Mouse (Mus musculus) liver, embryonic 15.5 days (tissue): ENCODE results near the gene 9530068E07Rik. TPM values are rescaled to one million over a fixed set of nuclear protein-coding genes. Genes with fewer than 3 reads are reported as not detected.
A peak's percentile ranks its signal among the peaks of the same experiment; 100 is the strongest.

ENCODE experiments used
- ATAC-seq: fragments of 200-750 bp; cut with Nextera tagmentation; 2 replicates; pipeline ENCODE4 v1.8.0; 2017; ENCODE audit warnings: moderate number of reproducible peaks, mild to moderate bottlenecking, moderate library complexity; ENCODE audit not compliant: insufficient read depth
- H3K27ac ChIP-seq: fragments of 300-500 bp; sonication (generic); replicated peaks from 2 replicates; pipeline ENCODE4 v1.5.1; 2015; ENCODE audit warnings: mild to moderate bottlenecking, inconsistent platforms
- H3K27me3 ChIP-seq: fragments of 300-500 bp; sonication (generic); 2 replicates; pipeline ENCODE4 v1.6.1; 2015; ENCODE audit warnings: mild to moderate bottlenecking, inconsistent platforms
- H3K36me3 ChIP-seq: fragments of 300-500 bp; sonication (generic); replicated peaks from 2 replicates; pipeline ENCODE4 v1.6.1; 2015; ENCODE audit warnings: moderate library complexity, mild to moderate bottlenecking, inconsistent platforms
- H3K4me1 ChIP-seq: fragments of 300-500 bp; sonication (generic); replicated peaks from 2 replicates; pipeline ENCODE4 v1.6.1; 2015; ENCODE audit warnings: inconsistent platforms
- H3K4me2 ChIP-seq: fragments of 300-500 bp; sonication (generic); 2 replicates; pipeline ENCODE4 v1.6.1; 2015; ENCODE audit warnings: moderate library complexity, mild to moderate bottlenecking, inconsistent platforms
- H3K4me3 ChIP-seq: fragments of 300-500 bp; sonication (generic); replicated peaks from 2 replicates; pipeline ENCODE4 v1.5.1; 2015; ENCODE audit warnings: mild to moderate bottlenecking, inconsistent platforms
- H3K9ac ChIP-seq: fragments of 300-500 bp; sonication (generic); 2 replicates; pipeline ENCODE4 v1.6.1; 2015; ENCODE audit warnings: moderate library complexity, mild to moderate bottlenecking, inconsistent platforms
- H3K9me3 ChIP-seq: fragments of 300-500 bp; sonication (generic); replicated peaks from 2 replicates; pipeline ENCODE4 v1.6.1; 2016; ENCODE audit warnings: inconsistent platforms
- WGBS: fragments of 180-500 bp; shearing (Covaris S2); methylation state at CpG from one replicate; pipeline ENCODE4 v1.1.7; 2015; ENCODE audit warnings: mixed read lengths; ENCODE audit not compliant: insufficient replicate concordance; 5-methylcytosine and 5-hydroxymethylcytosine counted together
- polyA plus RNA-seq: library from polyadenylated mRNA; unstranded; fragments of >200 nt; fragmentation: Nextera tagmentation; extraction: Ambion mirVana; gene quantifications from 2 replicates; pipeline ENCODE4 v1.2.1, GENCODE M21; 2015

9530068E07Rik gene
- polyA plus RNA-seq, 1 experiment from 2014 or later: 55.4 TPM

DNA sequence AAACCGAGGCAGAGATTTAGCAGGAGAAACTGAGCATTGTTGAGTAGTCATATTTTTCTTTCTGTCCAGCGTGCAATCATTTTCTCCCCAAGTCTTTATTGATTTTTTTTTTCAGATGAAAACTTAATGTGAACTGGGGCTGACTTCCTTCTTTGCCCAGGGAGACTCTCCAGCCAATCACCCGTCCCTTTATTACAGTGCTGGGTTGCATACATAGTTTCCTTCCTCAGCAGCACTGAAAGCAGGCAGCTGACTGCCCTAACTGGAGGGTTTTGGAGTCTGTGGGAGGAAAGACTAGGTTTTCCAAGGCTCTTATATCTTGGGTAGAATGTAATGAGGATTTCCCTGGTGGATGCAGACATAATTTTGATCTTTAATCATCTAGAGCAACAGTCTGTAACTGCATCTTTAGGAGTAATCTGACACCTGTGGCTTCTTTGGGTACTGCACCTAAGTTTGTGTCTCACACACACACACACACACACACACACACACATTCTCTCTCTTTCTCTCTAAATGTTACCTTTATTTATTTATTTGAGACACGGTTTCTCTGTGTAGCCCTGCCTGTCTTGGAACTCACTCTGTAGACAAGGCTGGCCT is 1.3 kb downstream of the 9530068E07Rik start:
- Histone ChIP-seq H3K4me2 (peak overlapping the region; percentile 78), H3K4me3 (peak overlapping the region; percentile 97), H3K27ac (no peak overlapping the region), H3K9me3 (no peaks in the 10 kb centered on the region), H3K9ac (no peak overlapping the region; the same call in 1 of the 2 replicates), H3K4me1 (peaks cover 54% of the 10 kb centered on the region), H3K36me3 (no peaks in the 10 kb centered on the region), H3K27me3 (no peaks in the 10 kb centered on the region)
- 65% methylated on average over 4 of the region's 4 CpGs for WGBS
- ATAC-seq: no peak

- H3K4me3 ChIP-seq: no peak overlapping the region
- 56% methylated on average over 2 of the region's 2 CpGs for WGBS
Observed at GRCm38 (mm10) chr11:52401476-52401875, 5.2 kb downstream of the 9530068E07Rik start.

DNA sequence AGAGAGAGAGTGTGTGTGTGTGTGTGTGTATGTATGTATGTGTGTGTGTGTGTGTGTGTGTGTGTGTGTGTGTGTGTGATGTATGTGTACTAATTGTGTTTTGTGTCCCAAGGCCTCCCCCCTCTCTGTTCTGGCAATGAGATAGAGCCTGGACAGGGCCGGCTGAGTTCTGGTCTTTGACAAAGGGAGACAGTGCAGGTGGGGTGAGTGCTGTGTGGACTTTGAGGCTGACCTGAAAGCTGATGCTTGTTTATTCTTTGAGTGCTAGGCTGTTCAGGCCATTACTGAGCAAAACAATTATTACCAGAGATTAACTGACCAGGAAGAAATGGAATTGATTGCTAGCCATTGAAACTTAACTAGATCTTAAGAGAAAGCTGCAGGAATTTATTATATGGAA is 6.3 kb downstream of the 9530068E07Rik start:
- Histone ChIP-seq H3K4me2 (no peak overlapping the region), H3K27ac (no peak overlapping the region), H3K9me3 (no peaks in the 10 kb centered on the region), H3K36me3 (peaks cover 37% of the 10 kb centered on the region), H3K4me3 (no peak overlapping the region), H3K9ac (no peak overlapping the region), H3K27me3 (no peaks in the 10 kb centered on the region), H3K4me1 (peaks cover 32% of the 10 kb centered on the region)
- WGBS: 57% methylated on average over 1 of the region's 1 CpGs
- ATAC-seq: 0 out of 2 replicates have a peak, but pooled peaks have one; percentile 55

More at GRCm38 (mm10) chr11:52401476-52401875, 5.2 kb downstream of the 9530068E07Rik start:
- Histone ChIP-seq H3K27ac (no peak overlapping the region), H3K36me3 (peaks cover 27% of the 10 kb centered on the region), H3K9ac (no peak overlapping the region), H3K9me3 (no peaks in the 10 kb centered on the region), H3K4me2 (no peak overlapping the region), H3K4me1 (peaks cover 40% of the 10 kb centered on the region), H3K27me3 (no peaks in the 10 kb centered on the region)
- ATAC-seq: no peak

DNA sequence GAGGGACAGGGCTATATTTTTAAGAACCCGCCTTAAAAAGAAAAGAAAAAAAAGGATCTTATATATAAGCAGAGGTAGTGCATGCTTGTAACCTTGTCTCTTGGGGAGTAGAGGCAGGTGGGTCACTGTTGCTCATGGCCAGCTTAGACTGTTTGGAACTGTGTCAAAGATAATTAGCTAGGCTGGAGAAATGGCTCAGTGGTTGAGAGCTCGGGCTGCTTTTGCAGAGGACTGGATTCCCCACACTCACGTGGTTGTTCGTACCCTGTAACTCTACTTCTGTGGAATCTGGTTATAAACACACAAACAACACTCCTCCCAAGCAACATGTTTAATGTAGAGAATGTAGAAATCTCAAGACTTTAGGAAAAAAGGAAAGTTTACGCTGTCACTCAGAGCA is 8.0 kb downstream of the 9530068E07Rik start:
- Histone ChIP-seq H3K27me3 (no peaks in the 10 kb centered on the region), H3K4me3 (no peak overlapping the region), H3K4me2 (no peak overlapping the region), H3K4me1 (peaks cover 19% of the 10 kb centered on the region), H3K36me3 (peaks cover 51% of the 10 kb centered on the region), H3K9me3 (no peaks in the 10 kb centered on the region), H3K27ac (no peak overlapping the region), H3K9ac (no peak overlapping the region)
- ATAC-seq: no peak
- 86% methylated on average over 5 of the region's 5 CpGs for WGBS

DNA sequence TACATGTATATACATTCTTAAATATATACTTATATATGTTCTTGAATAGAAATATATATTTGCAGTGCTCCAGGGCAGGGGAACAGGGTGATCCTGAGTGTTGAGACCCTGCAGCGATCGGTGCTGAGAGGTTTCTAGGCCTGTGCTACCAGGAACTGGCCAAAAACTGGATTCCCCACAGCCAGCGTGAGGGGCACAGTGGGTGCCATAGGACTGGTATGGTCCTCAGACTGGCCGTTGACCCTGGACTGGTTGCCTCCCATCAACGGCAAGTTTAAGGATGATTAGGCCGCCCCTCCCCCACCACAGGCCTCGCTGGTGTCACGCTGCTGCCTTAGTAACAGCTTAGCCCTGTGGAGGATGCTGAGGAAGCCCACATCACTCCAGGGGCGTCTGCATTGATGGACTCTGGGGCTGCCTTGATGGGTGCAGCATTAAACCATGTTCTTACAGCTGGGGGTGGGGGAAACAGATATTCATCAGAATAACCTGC is 9.0 kb downstream of the 9530068E07Rik start:
- H3K4me3 ChIP-seq: no peak overlapping the region
- no peaks in the 10 kb centered on the region for H3K27me3 ChIP-seq
- no peak overlapping the region for H3K9ac ChIP-seq
- peaks cover 54% of the 10 kb centered on the region for H3K36me3 ChIP-seq
- no peaks in the 10 kb centered on the region for H3K9me3 ChIP-seq
- peaks cover 16% of the 10 kb centered on the region for H3K4me1 ChIP-seq
- 78% methylated on average over 9 of the region's 9 CpGs for WGBS
- H3K4me2 ChIP-seq: no peak overlapping the region
- no peak for ATAC-seq
- no peak overlapping the region for H3K27ac ChIP-seq

DNA sequence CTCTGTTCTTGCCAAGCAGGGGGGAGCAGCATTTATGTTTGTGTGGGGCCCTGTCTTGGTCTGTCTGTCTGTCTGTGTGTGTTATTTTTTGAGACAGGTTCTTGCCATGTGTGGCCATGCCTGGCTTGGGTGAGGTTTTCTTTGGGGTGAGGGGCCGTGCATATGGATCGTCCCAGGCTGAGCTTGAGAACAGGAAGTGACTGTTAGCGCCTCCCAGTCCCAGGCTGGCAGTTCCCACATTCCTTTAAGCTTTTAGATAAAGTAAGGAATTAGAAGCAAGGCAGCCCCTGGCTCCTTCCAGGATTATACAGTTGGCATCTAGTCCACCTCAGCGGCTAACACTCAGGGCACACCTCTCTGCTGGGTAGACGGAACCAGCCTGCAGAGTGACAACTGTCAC is 13.1 kb downstream of the 9530068E07Rik start:
- H3K36me3 ChIP-seq: peaks cover 40% of the 10 kb centered on the region
- WGBS: 50% methylated on average over 5 of the region's 5 CpGs

DNA sequence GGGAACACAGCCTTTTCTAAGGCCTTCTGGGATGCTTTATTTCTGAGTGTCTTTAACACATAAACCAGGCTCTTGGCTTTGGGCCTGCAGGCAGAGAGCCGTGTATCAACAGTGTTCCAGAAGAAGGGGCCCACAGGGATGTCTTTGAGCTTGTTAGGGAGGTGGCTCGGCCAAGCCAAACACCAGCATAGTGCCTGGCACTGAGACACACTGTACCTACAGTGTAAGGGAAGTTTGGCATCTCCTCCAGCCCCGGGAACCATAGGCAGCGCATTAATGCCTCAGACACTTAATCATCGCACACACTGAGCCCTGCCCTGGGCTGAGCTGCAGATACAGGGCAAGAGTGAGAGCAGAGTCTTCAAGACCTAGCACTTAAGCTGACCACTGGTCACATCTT is 22.1 kb downstream of the 9530068E07Rik start:
- ATAC-seq: no peak
- 66% methylated on average over 5 of the region's 5 CpGs for WGBS
- Histone ChIP-seq H3K4me2 (no peak overlapping the region), H3K4me1 (no peaks in the 10 kb centered on the region), H3K4me3 (no peak overlapping the region), H3K27me3 (no peaks in the 10 kb centered on the region), H3K9me3 (no peaks in the 10 kb centered on the region), H3K9ac (no peak overlapping the region), H3K27ac (no peak overlapping the region), H3K36me3 (no peaks in the 10 kb centered on the region)

More for the DNA sequence above, 13.1 kb downstream of the 9530068E07Rik start:
- Histone ChIP-seq H3K27ac (no peak overlapping the region), H3K27me3 (no peaks in the 10 kb centered on the region), H3K4me2 (no peak overlapping the region), H3K9ac (no peak overlapping the region), H3K4me3 (no peak overlapping the region), H3K9me3 (no peaks in the 10 kb centered on the region), H3K4me1 (no peaks in the 10 kb centered on the region)
- no peak for ATAC-seq

GRCm38 (mm10) chr11:52419246-52419645 is 23.0 kb downstream of the 9530068E07Rik start:
- Histone ChIP-seq H3K9ac (no peak overlapping the region), H3K4me1 (no peaks in the 10 kb centered on the region), H3K27ac (no peak overlapping the region), H3K4me2 (no peak overlapping the region), H3K36me3 (no peaks in the 10 kb centered on the region), H3K9me3 (no peaks in the 10 kb centered on the region), H3K4me3 (no peak overlapping the region), H3K27me3 (no peaks in the 10 kb centered on the region)
- no peak for ATAC-seq
- 35% methylated on average over 5 of the region's 5 CpGs for WGBS

GRCm38 (mm10) chr11:52419861-52420260 is 23.6 kb downstream of the 9530068E07Rik start:
- 61% methylated on average over 7 of the region's 7 CpGs for WGBS
- H3K4me2 ChIP-seq: no peak overlapping the region

GRCm38 (mm10) chr11:52420296-52421052 is 24.2 kb downstream of the 9530068E07Rik start:
- Histone ChIP-seq H3K4me1 (no peaks in the 10 kb centered on the region), H3K4me3 (no peak overlapping the region), H3K36me3 (no peaks in the 10 kb centered on the region), H3K9ac (no peak overlapping the region), H3K9me3 (no peaks in the 10 kb centered on the region), H3K27me3 (no peaks in the 10 kb centered on the region), H3K4me2 (no peak overlapping the region), H3K27ac (no peak overlapping the region)
- no peak for ATAC-seq
- WGBS: 60% methylated on average over 12 of the region's 12 CpGs

More at GRCm38 (mm10) chr11:52419861-52420260, 23.6 kb downstream of the 9530068E07Rik start:
- no peaks in the 10 kb centered on the region for H3K4me1 ChIP-seq
- no peaks in the 10 kb centered on the region for H3K36me3 ChIP-seq
- no peak overlapping the region for H3K27ac ChIP-seq
- no peak for ATAC-seq
- no peak overlapping the region for H3K9ac ChIP-seq
- no peak overlapping the region for H3K4me3 ChIP-seq
- H3K27me3 ChIP-seq: no peaks in the 10 kb centered on the region
- H3K9me3 ChIP-seq: no peaks in the 10 kb centered on the region

DNA sequence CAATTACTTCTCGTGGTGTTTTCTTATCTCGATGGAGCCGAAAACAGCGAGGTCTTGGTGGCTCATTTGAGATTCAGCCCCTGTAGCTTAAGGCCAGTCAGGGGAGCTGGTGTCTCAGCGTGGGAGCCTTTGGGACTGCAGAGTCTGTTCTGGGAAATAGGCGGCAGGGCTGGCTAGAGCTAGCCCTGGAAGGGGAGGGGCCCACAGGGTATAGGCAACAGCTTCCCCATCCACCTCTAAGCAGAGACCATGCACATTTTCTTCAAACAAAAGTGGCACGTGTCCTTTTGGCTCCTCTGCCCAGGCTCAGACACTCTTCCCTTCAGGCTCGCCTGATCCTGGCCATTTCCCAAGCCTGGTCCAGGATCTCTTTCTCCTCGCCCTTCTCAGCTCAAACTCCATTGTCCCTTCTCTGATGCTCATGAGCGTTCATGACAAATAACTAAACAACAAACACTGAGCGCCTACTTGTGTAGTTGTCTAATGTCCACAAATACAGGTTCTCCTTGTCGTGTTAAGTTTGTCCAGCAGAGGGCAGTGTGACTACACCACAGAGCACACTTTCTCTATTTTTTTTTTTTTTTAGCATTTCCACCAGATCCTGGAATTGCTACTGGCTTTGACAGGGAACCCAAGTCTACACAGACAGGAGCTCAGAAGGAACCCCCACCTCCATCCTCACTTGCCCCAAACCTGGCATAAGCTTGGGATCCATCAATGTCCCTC is 25.0 kb downstream of the 9530068E07Rik start:
- Histone ChIP-seq H3K9ac (no peak overlapping the region), H3K4me1 (no peaks in the 10 kb centered on the region), H3K36me3 (no peaks in the 10 kb centered on the region), H3K27ac (no peak overlapping the region), H3K4me3 (no peak overlapping the region), H3K4me2 (no peak overlapping the region), H3K9me3 (no peaks in the 10 kb centered on the region), H3K27me3 (no peaks in the 10 kb centered on the region)
- no peak for ATAC-seq
- 22% methylated on average over 12 of the region's 12 CpGs for WGBS
